Mouse (Mus musculus) left cerebral cortex, postnatal 14 days (tissue): ENCODE results near the gene Evx1. TPM values are rescaled to one million over a fixed set of nuclear protein-coding genes. Genes with fewer than 3 reads are reported as not detected.

ENCODE experiments used
- DNase-seq, 2 experiments: peaks; one replicate each; pipeline ENCODE4 v3.0.0; 2021 to 2022; ENCODE audit warnings: low spot score in 2 of 2, mixed read lengths in 1 of 2
- intact Hi-C: fragments of 180-260 bp; cut with DNase I; formaldehyde crosslinking; loops from one replicate; pipeline ENCODE4 v1.15.1; 2025
- total RNA-seq, 2 experiments: library from RNA; stranded (reverse); gene quantifications; 2 replicates each; pipeline ENCODE4 v1.2.3; 2021

The Evx1 gene
- total RNA-seq, 2 experiments from 2014 or later: not detected

DNA sequence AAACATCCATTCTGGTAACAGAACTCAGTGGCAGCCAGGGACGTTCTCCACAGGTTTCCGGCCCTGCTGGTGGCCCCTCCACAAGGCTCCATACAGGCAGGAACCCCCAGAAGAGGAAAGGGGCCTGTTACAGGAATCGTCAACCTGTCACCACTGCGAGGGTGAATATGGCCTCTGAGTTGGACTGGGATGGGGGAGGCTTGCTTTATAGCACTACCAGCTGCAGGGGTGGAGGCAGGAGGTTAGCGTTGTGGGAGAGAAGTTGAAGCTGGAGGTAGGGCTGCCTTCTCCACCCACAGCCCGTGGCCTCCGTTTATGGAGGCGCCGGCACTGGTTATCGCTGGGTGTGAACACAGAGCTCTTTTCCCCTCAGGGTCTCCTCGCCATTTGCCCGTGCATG, 32.2 kb upstream of the Evx1 start:
- intact Hi-C loops: no loop called here

DNA sequence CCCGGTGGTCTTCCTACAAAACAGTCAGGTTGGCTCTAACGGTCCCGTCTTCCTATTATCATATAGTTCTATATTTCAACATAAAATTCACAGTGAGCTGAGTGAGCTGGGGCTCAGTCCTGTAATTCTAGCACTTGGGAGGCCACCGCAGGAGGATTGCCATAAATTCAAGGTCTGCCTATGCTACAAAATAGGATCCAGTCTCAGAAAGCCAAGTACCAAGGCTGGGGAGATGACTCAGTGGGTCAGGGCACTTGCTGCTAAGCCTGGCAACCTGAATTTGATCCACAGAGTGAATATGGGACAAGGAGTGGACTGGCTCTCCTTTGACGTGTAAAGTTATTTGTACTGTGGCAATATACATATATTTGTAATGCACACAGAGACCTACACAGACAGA, 29.4 kb upstream of the Evx1 start:
- intact Hi-C loops: no loop called here
- DNase-seq: no peak

More for the DNA sequence above, 32.2 kb upstream of the Evx1 start:
- no peak for DNase-seq

DNA sequence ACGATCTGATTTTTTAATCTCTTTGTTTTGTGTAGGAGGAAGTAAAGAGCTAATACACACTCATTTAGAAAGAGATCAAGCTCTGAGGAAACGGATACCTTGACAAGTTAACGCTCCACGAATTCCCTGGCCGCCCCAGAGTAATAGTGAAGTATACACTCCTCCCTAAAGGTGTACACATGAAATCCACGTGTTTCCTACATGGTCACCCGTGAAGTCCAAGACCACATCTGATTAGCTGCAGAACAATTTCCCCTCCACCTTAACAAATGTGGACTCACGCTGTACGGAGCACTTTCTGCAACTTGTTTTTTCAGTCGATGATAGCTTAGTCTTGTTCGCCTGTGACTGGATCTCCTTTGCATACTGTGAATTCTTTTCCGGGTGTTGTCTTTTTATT, 23.1 kb upstream of the Evx1 start:
- intact Hi-C loops: no loop called here
- no peak for DNase-seq

DNA sequence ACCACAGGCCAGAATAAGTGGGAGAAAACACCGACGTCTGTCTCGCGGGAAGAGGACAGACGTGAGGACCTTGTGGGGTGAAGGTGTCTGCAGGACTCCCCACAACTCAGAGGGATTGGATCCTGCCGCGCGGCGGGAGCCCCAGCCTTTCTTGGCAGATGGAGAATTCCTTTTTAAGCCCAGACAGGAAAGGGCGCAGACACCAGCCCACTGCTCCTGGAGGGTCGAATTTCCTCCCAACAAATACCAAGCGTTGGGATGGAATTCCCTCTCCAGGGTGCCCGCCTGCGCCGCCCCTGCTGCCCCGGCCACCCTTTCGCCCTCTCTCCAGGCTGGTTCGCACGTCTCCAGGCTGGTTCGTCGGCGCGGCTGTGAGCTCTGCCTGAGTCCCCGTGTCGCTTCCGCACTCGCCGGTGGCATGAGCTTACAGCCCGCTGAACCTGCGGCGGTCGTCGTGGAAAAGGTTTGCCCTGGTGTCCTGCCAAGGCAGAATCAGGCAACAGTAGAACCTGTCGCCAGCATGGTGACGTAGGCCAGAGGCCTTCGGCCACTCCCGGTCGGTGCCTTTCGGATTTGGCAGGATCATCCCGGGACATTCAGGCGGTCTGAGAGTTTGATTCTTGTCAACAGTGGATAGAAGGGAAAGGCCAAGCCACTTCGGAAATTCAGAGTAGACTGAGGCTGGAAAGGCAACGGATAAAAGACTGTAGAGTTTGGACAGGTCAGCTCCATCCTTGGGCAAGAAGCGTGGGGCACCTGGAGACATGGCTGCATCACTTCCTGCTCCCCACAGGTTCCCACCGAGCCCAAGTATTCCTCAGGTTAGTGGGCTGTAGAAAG, 22.1 kb upstream of the Evx1 start:
- DNase-seq: no peak
- intact Hi-C loops: no loop called here

DNA sequence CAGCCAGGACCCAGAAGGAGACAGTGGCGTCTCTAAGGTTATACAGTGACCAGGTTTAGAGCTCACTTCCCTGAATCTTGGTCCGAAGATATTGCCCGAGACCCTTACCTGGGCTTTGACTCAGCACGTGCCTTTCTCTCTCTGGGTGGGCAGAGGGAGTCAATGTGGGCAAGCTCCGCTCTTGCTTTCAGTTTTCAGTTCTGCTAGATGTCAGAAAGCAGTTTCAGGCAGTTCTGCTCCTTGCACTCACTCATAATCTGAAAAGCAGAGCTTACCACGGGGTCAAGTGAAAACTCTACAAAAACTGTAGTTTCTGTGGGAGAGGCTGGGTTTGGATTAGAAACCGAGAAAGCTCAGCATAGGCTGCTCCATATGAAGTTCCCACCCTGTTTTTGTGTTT, 21.0 kb upstream of the Evx1 start:
- no peak for DNase-seq
- intact Hi-C loops: no loop called here

DNA sequence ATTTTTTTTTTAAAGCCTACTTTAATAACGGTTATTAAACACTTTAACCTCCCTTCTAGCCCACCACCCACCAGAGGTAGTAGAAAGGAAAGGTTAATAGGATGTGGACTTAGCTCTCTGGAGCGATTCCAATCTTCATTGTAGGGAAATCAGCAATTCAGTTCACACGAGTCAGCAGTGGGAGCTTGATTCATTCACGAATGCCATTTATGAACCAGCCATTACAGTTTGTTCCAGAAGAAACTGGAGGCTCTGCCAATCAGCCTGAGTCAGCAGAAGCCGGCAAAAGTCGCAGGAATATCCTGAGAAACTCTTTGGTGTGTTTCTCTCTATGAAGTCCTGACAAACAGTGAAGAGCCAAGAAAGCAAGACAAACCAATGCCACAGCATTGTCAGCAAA, 18.7 kb upstream of the Evx1 start:
- intact Hi-C loops: no loop called here
- DNase-seq: no peak

DNA sequence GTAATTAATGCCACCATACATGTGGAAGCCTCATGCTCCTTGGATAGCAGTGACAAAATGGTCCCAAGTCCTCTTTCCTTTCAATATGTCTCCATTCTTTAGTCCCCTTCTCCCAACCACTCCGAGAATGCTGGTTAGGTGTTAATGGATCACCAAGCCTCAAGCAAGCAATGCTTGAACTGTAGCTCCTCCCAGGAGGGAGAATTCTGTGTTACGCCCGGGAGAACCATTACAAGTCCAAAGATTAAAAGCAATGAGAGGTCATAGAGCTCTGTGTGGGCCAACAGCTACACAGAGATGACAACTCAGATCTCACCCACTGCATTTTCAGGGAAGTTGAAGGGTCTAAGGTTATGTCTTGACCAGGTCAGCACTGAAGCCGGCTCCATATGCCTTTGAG, 14.8 kb upstream of the Evx1 start:
- no peak for DNase-seq
- intact Hi-C loops: no loop called here

DNA sequence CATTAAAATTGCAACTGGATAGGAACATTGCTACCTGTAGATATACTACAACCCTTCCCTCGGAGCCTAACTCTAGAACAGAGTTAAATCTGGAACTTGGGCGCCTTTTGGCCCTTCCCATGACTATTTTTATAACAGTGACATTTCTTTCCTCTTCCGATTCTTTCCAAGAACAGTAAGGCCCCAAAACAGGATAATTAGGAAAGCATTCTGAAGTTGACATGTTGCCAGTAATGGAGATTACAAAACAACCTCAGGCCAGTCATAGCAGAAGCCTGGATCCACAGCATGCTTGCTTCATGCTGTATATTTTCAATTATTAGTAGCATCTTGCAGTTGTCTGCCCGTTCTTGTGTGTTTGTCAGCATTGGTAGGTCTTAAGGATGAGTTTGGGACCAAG, 12.5 kb upstream of the Evx1 start:
- no peak for DNase-seq

DNA sequence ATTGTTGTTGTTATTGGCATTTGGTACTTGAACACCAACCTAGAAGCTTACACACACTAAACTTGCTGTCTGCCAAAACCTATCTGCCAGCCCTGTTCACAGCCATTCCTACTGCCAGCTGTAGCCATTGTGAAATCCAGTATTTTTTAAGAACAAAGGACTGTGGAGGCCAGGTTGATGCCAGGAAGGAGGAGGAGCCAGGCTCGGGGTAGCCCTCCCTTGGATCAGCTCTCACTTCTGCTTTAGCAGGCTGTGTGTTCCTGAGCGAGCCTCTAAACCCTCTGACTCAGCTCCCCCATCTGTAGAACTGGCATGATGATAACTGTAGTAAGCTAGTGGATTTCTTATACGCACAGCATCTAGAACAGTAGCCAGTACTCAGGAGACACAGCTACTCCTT, 9.9 kb upstream of the Evx1 start:
- intact Hi-C loops: no loop called here
- DNase-seq: no peak

More for the DNA sequence above, 12.5 kb upstream of the Evx1 start:
- intact Hi-C loops: no loop called here

DNA sequence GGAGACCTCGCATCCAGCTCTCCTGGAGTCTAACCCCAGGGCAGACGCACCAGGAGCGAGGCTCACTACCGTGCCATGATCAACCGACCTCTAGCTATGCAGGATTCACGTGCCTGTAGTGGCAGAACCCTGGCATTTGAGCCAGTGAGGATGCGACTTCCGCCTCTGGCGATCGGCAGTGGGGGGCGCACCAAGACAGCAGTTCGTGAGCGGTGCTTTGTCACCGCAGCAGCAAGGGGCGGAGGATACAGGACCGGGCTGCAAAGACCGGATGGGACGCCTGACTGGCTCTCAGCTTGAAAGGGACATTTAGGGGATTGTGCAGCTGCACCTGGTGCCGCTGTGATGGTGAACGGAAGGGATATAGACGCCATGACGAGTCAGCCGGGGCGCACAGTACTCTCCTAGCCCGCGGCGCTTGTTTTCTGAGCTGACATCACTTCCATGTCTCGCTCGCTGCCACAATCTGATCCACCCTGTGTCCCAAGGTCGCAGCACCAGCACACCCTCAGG, 7.4 kb upstream of the Evx1 start:
- intact Hi-C loops: loop anchor here (5.0 kb wide), 3 partner anchors 271 to 421 kb away; no protein-coding TSS in a partner anchor
- peak; percentile 36 to 66 for DNase-seq

DNA sequence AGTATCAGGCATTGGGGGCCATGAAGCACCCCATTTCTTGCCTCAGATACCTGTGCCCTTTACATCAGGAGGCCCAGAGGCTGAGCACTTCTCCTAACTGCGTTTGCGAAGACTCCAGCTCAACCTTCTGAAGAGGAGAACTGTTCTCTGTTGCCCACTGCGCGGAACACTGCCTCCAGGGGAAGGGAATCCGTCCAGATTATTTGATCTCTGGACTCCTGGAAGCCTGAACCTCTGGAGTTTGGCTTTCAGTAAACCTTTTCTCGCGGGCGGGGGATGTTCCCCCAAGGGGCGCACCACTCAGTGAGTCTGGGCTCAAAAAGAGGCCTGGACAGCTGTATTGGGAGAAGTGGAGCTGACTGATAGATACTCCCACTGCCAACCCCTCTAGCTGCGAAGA, 3.5 kb upstream of the Evx1 start:
- intact Hi-C loops: loop anchor here (5.0 to 10.0 kb wide), 6 partner anchors 145 to 1137 kb away; partner anchors contain the start of gene Hoxa2
- DNase-seq: no peak

DNA sequence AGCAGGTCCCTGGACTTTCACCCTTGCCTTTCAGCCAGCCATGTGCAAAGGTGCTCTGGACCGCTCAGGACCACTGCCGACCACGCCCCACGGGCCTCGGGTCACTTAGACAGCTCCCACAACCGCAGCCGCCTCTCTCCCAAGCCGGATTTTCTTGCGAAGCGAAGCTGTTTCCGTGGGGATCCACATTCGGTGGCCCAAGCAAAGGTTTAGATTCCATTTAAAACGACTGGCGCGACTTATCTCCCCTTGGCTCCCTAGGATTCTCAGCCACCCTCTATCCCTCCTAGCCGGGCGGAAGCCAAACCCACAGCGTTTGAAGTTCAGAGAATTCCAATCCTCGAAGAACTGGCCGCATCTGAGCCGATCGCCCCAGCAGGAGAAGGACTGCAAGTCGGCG, 2.9 kb upstream of the Evx1 start:
- DNase-seq: no peak
- intact Hi-C loops: loop anchor here (5.0 to 10.0 kb wide), 3 partner anchors 146 to 1138 kb away; partner anchors contain the start of gene Hoxa2

DNA sequence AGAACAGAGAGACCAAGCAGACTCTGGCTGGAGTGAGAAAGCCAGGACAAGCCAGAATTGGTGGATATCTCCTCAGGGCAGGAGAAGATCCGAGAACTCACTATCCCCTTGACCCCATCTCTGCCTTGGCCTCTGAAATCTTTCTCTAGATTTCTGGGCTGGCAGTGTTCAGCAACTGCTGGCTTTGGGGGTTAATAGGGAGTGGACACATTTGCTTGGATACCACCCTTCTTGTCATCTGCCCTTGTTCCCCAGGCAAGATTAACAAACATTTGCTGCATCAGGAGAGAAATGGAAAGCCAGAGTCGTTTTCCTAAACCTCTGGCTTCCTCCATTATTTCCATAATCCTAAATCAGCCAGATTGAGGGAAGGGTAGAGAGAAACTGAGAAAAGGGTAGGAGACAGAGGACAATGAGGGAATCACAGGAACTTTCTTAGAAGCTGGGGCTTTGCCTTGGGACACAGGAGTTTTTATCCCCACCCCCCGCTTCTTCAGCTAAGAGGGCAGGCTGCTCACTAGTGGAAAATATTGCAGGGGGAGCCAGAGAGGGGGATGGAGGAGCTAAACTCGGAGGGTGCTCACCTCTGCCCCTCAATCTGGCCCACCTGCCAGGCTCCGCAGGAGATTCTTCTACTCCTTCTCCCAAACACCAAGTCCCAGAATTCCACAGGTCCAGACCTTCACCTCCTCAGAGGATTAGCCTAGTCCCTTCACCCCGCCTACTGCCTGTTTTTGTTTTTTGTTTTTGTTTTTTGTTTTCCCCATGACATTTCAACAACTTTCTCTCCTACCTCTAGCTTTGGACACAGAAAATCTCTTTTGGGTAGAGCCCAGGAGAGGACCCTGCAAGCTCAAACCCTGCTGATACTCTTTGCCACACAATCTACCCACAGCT, 1.4 kb upstream of the Evx1 start:
- intact Hi-C loops: loop anchor here (5.0 to 10.0 kb wide), 3 partner anchors 147 to 1140 kb away; partner anchors contain the start of gene Hoxa2
- DNase-seq: no peak

DNA sequence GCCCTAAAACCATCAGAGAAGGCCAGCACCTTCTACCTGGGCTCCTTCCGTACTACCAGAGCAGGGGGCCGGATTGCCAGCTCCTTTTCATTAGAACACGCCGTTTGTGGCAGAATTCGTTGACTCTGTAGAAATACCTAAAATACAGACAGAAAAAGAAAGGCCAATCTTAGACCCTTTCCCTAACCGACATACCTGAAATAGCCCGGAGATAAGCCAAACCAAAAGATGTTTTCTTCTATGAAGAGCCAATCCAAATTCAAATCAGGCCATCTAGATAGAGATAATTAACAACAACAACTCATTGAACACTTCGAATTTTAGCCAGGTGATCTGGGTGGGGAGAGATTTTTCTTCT, 761 bp upstream of the Evx1 start:
- no peak for DNase-seq
- intact Hi-C loops: loop anchor here (5.0 to 10.0 kb wide), 3 partner anchors 148 to 1140 kb away; partner anchors contain the start of gene Hoxa2

DNA sequence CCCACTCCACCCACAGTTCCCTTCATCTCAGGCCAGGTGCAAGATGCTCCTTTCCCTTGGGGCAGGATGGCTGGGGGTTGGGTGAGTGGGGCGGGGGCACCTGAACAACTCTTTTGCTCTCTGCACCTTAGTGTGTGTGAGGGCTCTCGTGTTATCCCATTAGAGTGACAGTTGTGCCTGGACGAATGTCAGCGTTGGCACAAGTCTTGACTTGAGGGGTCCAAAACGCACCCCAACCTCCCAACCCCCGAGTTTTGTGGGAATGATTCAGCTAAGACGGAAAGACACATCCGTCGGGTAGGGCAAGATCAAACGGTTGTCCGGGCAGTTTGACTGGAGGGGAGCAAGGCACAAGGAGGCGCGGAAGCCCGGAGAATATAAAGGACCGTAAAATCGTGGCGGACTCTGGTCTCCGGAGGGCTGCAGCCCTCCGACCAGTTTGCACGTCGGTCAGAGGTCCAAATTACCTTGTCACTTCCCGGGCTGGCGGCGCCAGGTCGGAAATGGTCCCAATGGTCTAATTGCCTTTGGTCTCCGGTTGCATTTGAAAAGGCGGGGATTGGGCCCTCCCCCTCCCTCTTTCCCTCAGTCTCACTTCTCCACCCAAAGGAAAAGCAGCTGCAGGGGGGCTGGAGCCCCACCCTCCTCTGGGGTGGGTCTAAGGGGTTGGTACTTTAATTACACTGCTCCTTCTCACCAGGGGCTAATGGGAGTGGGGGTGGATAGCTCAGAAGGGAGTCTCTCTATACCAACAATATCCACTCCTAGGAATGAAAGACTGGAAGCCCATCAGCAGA, 1.2 kb downstream of the Evx1 start:
- intact Hi-C loops: loop anchor here (5.0 to 10.0 kb wide), 3 partner anchors 150 to 1142 kb away; partner anchors contain the start of gene Hoxa2
- DNase-seq: no peak

DNA sequence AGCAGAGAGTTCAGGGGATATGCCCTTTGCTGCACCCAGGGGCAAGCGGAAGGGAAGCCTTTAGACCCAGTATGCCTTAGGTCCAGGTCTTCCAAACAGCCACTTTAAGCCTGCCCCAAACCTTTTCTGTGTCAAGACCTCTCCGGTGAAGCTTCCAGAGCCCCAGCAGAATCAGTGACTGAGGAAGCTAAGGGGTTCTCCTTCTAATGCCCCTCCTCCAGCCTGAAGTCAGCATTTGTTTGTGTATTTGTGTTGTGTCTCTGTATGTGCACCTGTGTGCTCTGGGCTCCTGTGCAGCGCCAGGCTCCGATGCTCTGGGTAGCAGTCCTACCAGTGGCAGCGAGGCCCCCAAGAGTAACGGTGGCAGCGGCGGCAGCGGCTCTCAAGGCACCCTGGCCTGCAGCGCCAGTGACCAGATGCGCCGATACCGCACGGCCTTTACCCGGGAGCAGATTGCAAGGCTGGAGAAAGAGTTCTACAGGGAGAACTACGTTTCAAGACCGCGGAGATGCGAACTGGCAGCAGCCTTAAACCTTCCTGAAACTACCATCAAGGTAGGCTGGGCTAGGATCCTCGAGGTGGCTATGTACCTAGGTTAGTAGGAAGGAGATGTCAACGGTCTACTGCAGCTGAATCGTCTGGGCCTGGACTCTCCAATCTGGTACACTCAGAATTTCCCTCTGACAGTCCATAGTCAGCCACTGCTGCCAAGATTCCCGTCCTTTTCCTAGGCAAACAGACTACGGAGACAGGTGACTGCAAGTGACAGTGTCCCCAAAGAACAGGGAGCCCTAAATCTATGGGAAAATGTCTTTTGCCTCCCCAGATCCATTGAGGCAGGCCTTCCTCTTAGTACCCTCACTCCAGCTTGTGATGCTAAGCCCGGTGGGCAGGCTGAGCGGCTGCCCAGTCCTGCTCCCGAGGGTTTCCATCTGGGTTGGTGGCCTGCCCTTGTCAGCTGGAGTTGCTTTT, 2.4 kb downstream of the Evx1 start:
- DNase-seq: no peak
- intact Hi-C loops: loop anchor here (10.0 kb wide), 2 partner anchors 151 to 311 kb away; partner anchors contain the start of gene Hoxa2

DNA sequence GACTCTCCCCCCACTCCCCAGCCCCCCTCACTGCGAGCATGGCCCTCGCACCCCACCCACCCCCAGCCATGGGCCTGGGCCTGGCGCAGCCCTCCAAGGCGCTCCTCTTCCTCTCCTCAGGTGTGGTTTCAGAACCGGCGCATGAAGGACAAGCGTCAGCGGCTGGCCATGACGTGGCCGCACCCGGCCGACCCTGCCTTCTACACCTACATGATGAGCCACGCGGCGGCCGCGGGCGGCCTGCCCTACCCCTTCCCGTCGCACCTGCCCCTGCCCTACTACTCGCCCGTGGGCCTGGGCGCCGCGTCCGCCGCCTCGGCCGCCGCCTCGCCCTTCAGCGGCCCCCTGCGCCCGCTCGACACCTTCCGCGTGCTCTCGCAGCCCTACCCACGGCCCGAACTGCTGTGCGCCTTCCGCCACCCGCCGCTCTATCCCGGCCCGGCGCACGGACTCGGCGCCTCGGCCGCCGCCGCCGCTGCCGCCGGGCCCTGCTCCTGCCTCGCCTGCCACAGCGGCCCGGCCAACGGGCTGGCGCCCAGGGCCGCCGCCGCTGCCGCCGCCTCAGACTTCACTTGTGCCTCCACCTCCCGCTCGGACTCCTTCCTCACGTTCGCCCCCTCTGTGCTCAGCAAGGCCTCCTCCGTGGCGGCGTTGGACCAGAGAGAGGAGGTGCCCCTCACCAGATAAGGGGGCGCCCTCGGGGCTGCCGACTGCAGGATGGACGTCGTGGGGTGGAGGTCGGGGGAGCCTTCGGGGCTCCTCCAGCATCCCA, 3.3 kb downstream of the Evx1 start:
- DNase-seq: no peak
- intact Hi-C loops: loop anchor here (10.0 kb wide), 2 partner anchors 152 to 312 kb away; partner anchors contain the start of gene Hoxa2
